Mouse (Mus musculus): ENCODE results near the gene Lingo2. TPM values are rescaled to one million over a fixed set of nuclear protein-coding genes. Genes with fewer than 3 reads are reported as not detected.

Lingo2 gene
- polyA plus RNA-seq (2015; fragmentation: Nextera tagmentation; extraction: Ambion mirVana), result 0.09 and 0.12 TPM in 2 replicates

GRCm38 (mm10) chr4:36951150-36951954 is at the start of gene Lingo2:
Gene Lingo2 (minus strand): TSS chr4:36951747.
- no peak for DNase-seq
- Histone ChIP-seq H3K27me3 (peaks cover 50% of the 10 kb centered on the region), H3K4me1 (replicated peaks) (no peaks in the 10 kb centered on the region), H3K4me2 (peak within 1 kb of the TSS; percentile 56), H3K27ac (no peak within 1 kb of the TSS), H3K9ac (no peak within 1 kb of the TSS), H3K4me3 (replicated peaks) (peak within 1 kb of the TSS; percentile 40), H3K9me3 (replicated peaks) (no peaks in the 10 kb centered on the region), H3K36me3 (no peaks in the 10 kb centered on the region)
- WGBS (ENCODE audit: insufficient replicate concordance), result 1% methylated on average over 61 of the region's 61 CpGs
- ATAC-seq (ENCODE audit: low read depth), result no peak

- no peaks in the 10 kb centered on the region for H3K9me3 ChIP-seq (replicated peaks)
- H3K27me3 ChIP-seq, result no peaks in the 10 kb centered on the region
- H3K9ac ChIP-seq, result no peak overlapping the region
- H3K27ac ChIP-seq, result no peak overlapping the region
- H3K4me3 ChIP-seq (replicated peaks), result no peak overlapping the region
- DNase-seq (no peak), ATAC-seq (ENCODE audit: low read depth) (no peak)
- no peaks in the 10 kb centered on the region for H3K36me3 ChIP-seq
- 72% methylated on average over 4 of the region's 4 CpGs for WGBS (ENCODE audit: insufficient replicate concordance)
- H3K4me1 ChIP-seq (replicated peaks), result no peaks in the 10 kb centered on the region
- no peak overlapping the region for H3K4me2 ChIP-seq
Measured at GRCm38 (mm10) chr4:36973358-36973757, 21.8 kb upstream of the Lingo2 start.

GRCm38 (mm10) chr4:36952431-36953429 is 1.2 kb upstream of the Lingo2 start:
- no peak for ATAC-seq (ENCODE audit: low read depth)
- Histone ChIP-seq H3K27ac (no peak overlapping the region), H3K4me2 (peak overlapping the region; percentile 56), H3K27me3 (peaks cover 50% of the 10 kb centered on the region), H3K9me3 (replicated peaks) (no peaks in the 10 kb centered on the region), H3K4me3 (replicated peaks) (0 out of 2 replicates have a peak overlapping the region, but pooled peaks have one; percentile 8), H3K4me1 (replicated peaks) (no peaks in the 10 kb centered on the region), H3K9ac (no peak overlapping the region), H3K36me3 (no peaks in the 10 kb centered on the region)
- WGBS (ENCODE audit: insufficient replicate concordance), result 7% methylated on average over 20 of the region's 20 CpGs
- no peak for DNase-seq

GRCm38 (mm10) chr4:36951955-36952215 is 338 bp upstream of the Lingo2 start:
- WGBS (ENCODE audit: insufficient replicate concordance), result 1% methylated on average over 7 of the region's 7 CpGs
- Histone ChIP-seq H3K4me3 (replicated peaks) (peak overlapping the region; percentile 40), H3K9me3 (replicated peaks) (no peaks in the 10 kb centered on the region), H3K4me1 (replicated peaks) (no peaks in the 10 kb centered on the region), H3K4me2 (peak overlapping the region; percentile 56), H3K27ac (no peak overlapping the region), H3K36me3 (no peaks in the 10 kb centered on the region), H3K9ac (no peak overlapping the region), H3K27me3 (peaks cover 50% of the 10 kb centered on the region)
- no peak for ATAC-seq (ENCODE audit: low read depth)
- DNase-seq, result no peak

GRCm38 (mm10) chr4:36950790-36951149 is 777 bp downstream of the Lingo2 start:
- Histone ChIP-seq H3K4me1 (replicated peaks) (no peaks in the 10 kb centered on the region), H3K9ac (no peak overlapping the region), H3K27ac (no peak overlapping the region), H3K9me3 (replicated peaks) (no peaks in the 10 kb centered on the region), H3K27me3 (peaks cover 50% of the 10 kb centered on the region), H3K4me3 (replicated peaks) (peak overlapping the region; percentile 40; the same call in 1 of the 2 replicates), H3K4me2 (peak overlapping the region; percentile 56), H3K36me3 (no peaks in the 10 kb centered on the region)
- WGBS (ENCODE audit: insufficient replicate concordance), result 2% methylated on average over 11 of the region's 11 CpGs
- ATAC-seq (ENCODE audit: low read depth) (no peak), DNase-seq (no peak)

GRCm38 (mm10) chr4:36950021-36950751 is 1.4 kb downstream of the Lingo2 start:
- Histone ChIP-seq H3K9ac (no peak overlapping the region), H3K4me1 (replicated peaks) (no peaks in the 10 kb centered on the region), H3K36me3 (no peaks in the 10 kb centered on the region), H3K9me3 (replicated peaks) (no peaks in the 10 kb centered on the region), H3K27me3 (peaks cover 50% of the 10 kb centered on the region), H3K27ac (no peak overlapping the region), H3K4me2 (peak overlapping the region; percentile 56), H3K4me3 (replicated peaks) (peak overlapping the region; percentile 32; the same call in 1 of the 2 replicates)
- no peak for DNase-seq
- peak; percentile 53; the same call in 1 of the 2 replicates for ATAC-seq (ENCODE audit: low read depth)
- 1% methylated on average over 43 of the region's 43 CpGs for whole genome bisulfite sequencing (ENCODE audit: insufficient replicate concordance)

- Histone ChIP-seq H3K4me2 (no peak overlapping the region), H3K36me3 (no peaks in the 10 kb centered on the region), H3K27me3 (no peaks in the 10 kb centered on the region), H3K4me1 (replicated peaks) (no peaks in the 10 kb centered on the region), H3K9me3 (replicated peaks) (no peaks in the 10 kb centered on the region), H3K4me3 (replicated peaks) (no peak overlapping the region), H3K9ac (no peak overlapping the region), H3K27ac (no peak overlapping the region)
- DNase-seq (no peak), ATAC-seq (ENCODE audit: low read depth) (no peak)
- WGBS (ENCODE audit: insufficient replicate concordance), result 44% methylated on average over 1 of the region's 1 CpGs
Measured at GRCm38 (mm10) chr4:36890810-36891209, 60.7 kb downstream of the Lingo2 start.

GRCm38 (mm10) chr4:36890365-36890764 is 61.2 kb downstream of the Lingo2 start:
- H3K4me1 ChIP-seq (replicated peaks), result no peaks in the 10 kb centered on the region
- H3K36me3 ChIP-seq, result no peaks in the 10 kb centered on the region
- H3K9ac ChIP-seq, result no peak overlapping the region
- H3K27ac ChIP-seq, result no peak overlapping the region
- ATAC-seq (ENCODE audit: low read depth) (no peak), DNase-seq (no peak)
- no peaks in the 10 kb centered on the region for H3K9me3 ChIP-seq (replicated peaks)
- H3K27me3 ChIP-seq, result no peaks in the 10 kb centered on the region
- 62% methylated on average over 3 of the region's 3 CpGs for WGBS (ENCODE audit: insufficient replicate concordance)
- no peak overlapping the region for H3K4me3 ChIP-seq (replicated peaks)
- H3K4me2 ChIP-seq, result no peak overlapping the region

- Histone ChIP-seq H3K36me3 (no peaks in the 10 kb centered on the region), H3K4me1 (replicated peaks) (no peaks in the 10 kb centered on the region), H3K27me3 (no peaks in the 10 kb centered on the region), H3K9ac (no peak overlapping the region), H3K27ac (no peak overlapping the region), H3K9me3 (replicated peaks) (no peaks in the 10 kb centered on the region), H3K4me2 (no peak overlapping the region), H3K4me3 (replicated peaks) (no peak overlapping the region)
- DNase-seq (no peak), ATAC-seq (ENCODE audit: low read depth) (no peak)
Measured at GRCm38 (mm10) chr4:36874781-36875180, 76.8 kb downstream of the Lingo2 start.

GRCm38 (mm10) chr4:36824982-36825381 is 126.6 kb downstream of the Lingo2 start:
- Histone ChIP-seq H3K9ac (no peak overlapping the region), H3K27me3 (no peaks in the 10 kb centered on the region), H3K4me3 (replicated peaks) (no peak overlapping the region), H3K9me3 (replicated peaks) (no peaks in the 10 kb centered on the region), H3K4me2 (no peak overlapping the region), H3K36me3 (no peaks in the 10 kb centered on the region), H3K4me1 (replicated peaks) (no peaks in the 10 kb centered on the region), H3K27ac (no peak overlapping the region)
- DNase-seq (no peak), ATAC-seq (ENCODE audit: low read depth) (no peak)

- no peak overlapping the region for H3K27ac ChIP-seq
- no peak for DNase-seq
Measured at GRCm38 (mm10) chr4:36821914-36822313, 129.6 kb downstream of the Lingo2 start.

More at GRCm38 (mm10) chr4:36821914-36822313, 129.6 kb downstream of the Lingo2 start:
- no peak overlapping the region for H3K4me3 ChIP-seq (replicated peaks)
- no peak overlapping the region for H3K4me2 ChIP-seq
- no peak overlapping the region for H3K9ac ChIP-seq
- no peaks in the 10 kb centered on the region for H3K4me1 ChIP-seq (replicated peaks)
- H3K27me3 ChIP-seq, result no peaks in the 10 kb centered on the region
- no peaks in the 10 kb centered on the region for H3K36me3 ChIP-seq
- no peak for ATAC-seq (ENCODE audit: low read depth)
- H3K9me3 ChIP-seq (replicated peaks), result no peaks in the 10 kb centered on the region

All from liver, embryonic 13.5 days (tissue).